Mouse (Mus musculus) embryonic fibroblast, embryonic 13.5 days (primary cell): ENCODE measurements at regions not wholly inside any gene's neighbourhood (a gene's known extent, or its start where the extent isn't known, plus 50 kb on each side); places are given as distances from the start of the nearest gene placed in this dataset.

Experiments used
- H3K27ac ChIP-seq: 2 replicates; pipeline ENCODE4 v1.5.1; 2012; ENCODE audit warnings: low read length, control low read depth, inconsistent platforms; ENCODE audit not compliant: insufficient read depth
- H3K4me1 ChIP-seq: 2 replicates; pipeline ENCODE4 v1.6.1; 2011; ENCODE audit warnings: low read length; ENCODE audit not compliant: control insufficient read depth, insufficient read depth
- H3K4me3 ChIP-seq: 2 replicates; pipeline ENCODE4 v1.5.1; 2011; ENCODE audit warnings: mild to moderate bottlenecking, control low read depth, low read length; ENCODE audit not compliant: insufficient read depth
- CTCF ChIP-seq: IDR thresholded peaks from 2 replicates; pipeline ENCODE4 v1.5.1; 2011; ENCODE audit warnings: mild to moderate bottlenecking, control low read depth, low read length, moderate library complexity, borderline replicate concordance; ENCODE audit not compliant: insufficient read depth
- POLR2A ChIP-seq: IDR thresholded peaks from 2 replicates; pipeline ENCODE4 v1.6.1; 2011; ENCODE audit warnings: low read depth, mild to moderate bottlenecking, control low read depth, low read length, moderate library complexity

GRCm38 (mm10) chr8:34756916-34757315, 645.4 kb upstream of the Gm10131 start:
- H3K27ac ChIP-seq = no peak overlapping the region
- TF ChIP-seq CTCF (no peak), POLR2A (no peak)
- H3K4me1 ChIP-seq = peaks cover 10% of the 10 kb centered on the region; the same call in 1 of the 2 replicates
- no peak overlapping the region for H3K4me3 ChIP-seq

- H3K4me1 ChIP-seq = peaks cover 6% of the 10 kb centered on the region; the same call in 1 of the 2 replicates
- no peak overlapping the region for H3K4me3 ChIP-seq
- no peak overlapping the region for H3K27ac ChIP-seq
- TF ChIP-seq POLR2A (no peak), CTCF (no peak)
Observed at GRCm38 (mm10) chr8:34756171-34756570, 644.6 kb upstream of the Gm10131 start.

GRCm38 (mm10) chr8:34755480-34755879, 643.9 kb upstream of the Gm10131 start:
- H3K4me1 ChIP-seq = peaks cover 4% of the 10 kb centered on the region; the same call in 1 of the 2 replicates
- H3K4me3 ChIP-seq = no peak overlapping the region
- TF ChIP-seq CTCF = no peak
- no peak for TF ChIP-seq POLR2A
- H3K27ac ChIP-seq = no peak overlapping the region

GRCm38 (mm10) chr8:34753046-34753445, 641.5 kb upstream of the Gm10131 start:
- H3K27ac ChIP-seq = peak overlapping the region; percentile 62; the same call in 1 of the 2 replicates
- no peaks in the 10 kb centered on the region for H3K4me1 ChIP-seq
- no peak for TF ChIP-seq POLR2A
- TF ChIP-seq CTCF = no peak
- no peak overlapping the region for H3K4me3 ChIP-seq

- Histone ChIP-seq H3K27ac (no peak overlapping the region), H3K4me1 (no peaks in the 10 kb centered on the region), H3K4me3 (no peak overlapping the region)
- no peak for TF ChIP-seq CTCF
- no peak for TF ChIP-seq POLR2A
Observed at GRCm38 (mm10) chr8:34748521-34748920, 637.0 kb upstream of the Gm10131 start.

GRCm38 (mm10) chr8:34745706-34746105, 634.2 kb upstream of the Gm10131 start:
- Histone ChIP-seq H3K4me1 (no peaks in the 10 kb centered on the region), H3K4me3 (no peak overlapping the region), H3K27ac (no peak overlapping the region)
- TF ChIP-seq POLR2A (no peak), CTCF (no peak)

GRCm38 (mm10) chr8:34744682-34745081, 633.1 kb upstream of the Gm10131 start:
- no peak overlapping the region for H3K4me3 ChIP-seq
- H3K27ac ChIP-seq = no peak overlapping the region
- no peaks in the 10 kb centered on the region for H3K4me1 ChIP-seq
- TF ChIP-seq CTCF = no peak
- TF ChIP-seq POLR2A = no peak

GRCm38 (mm10) chr8:34744179-34744578, 632.6 kb upstream of the Gm10131 start:
- Histone ChIP-seq H3K27ac (no peak overlapping the region), H3K4me3 (no peak overlapping the region), H3K4me1 (no peaks in the 10 kb centered on the region)
- TF ChIP-seq CTCF (no peak), POLR2A (no peak)

- Histone ChIP-seq H3K27ac (no peak overlapping the region), H3K4me3 (no peak overlapping the region), H3K4me1 (no peaks in the 10 kb centered on the region)
- no peak for TF ChIP-seq CTCF
- no peak for TF ChIP-seq POLR2A
Observed at GRCm38 (mm10) chr8:34743137-34743536, 631.6 kb upstream of the Gm10131 start.

GRCm38 (mm10) chr8:34740836-34741235, 629.3 kb upstream of the Gm10131 start:
- H3K4me3 ChIP-seq = no peak overlapping the region
- no peaks in the 10 kb centered on the region for H3K4me1 ChIP-seq
- TF ChIP-seq POLR2A = no peak
- no peak for TF ChIP-seq CTCF
- no peak overlapping the region for H3K27ac ChIP-seq

- H3K27ac ChIP-seq = no peak overlapping the region
- no peaks in the 10 kb centered on the region for H3K4me1 ChIP-seq
- TF ChIP-seq CTCF (no peak), POLR2A (no peak)
- no peak overlapping the region for H3K4me3 ChIP-seq
Observed at GRCm38 (mm10) chr8:34739836-34740804, 628.6 kb upstream of the Gm10131 start.
